ENCODE assay signal across 14 mouse cellular contexts in the genomic region with DNA sequence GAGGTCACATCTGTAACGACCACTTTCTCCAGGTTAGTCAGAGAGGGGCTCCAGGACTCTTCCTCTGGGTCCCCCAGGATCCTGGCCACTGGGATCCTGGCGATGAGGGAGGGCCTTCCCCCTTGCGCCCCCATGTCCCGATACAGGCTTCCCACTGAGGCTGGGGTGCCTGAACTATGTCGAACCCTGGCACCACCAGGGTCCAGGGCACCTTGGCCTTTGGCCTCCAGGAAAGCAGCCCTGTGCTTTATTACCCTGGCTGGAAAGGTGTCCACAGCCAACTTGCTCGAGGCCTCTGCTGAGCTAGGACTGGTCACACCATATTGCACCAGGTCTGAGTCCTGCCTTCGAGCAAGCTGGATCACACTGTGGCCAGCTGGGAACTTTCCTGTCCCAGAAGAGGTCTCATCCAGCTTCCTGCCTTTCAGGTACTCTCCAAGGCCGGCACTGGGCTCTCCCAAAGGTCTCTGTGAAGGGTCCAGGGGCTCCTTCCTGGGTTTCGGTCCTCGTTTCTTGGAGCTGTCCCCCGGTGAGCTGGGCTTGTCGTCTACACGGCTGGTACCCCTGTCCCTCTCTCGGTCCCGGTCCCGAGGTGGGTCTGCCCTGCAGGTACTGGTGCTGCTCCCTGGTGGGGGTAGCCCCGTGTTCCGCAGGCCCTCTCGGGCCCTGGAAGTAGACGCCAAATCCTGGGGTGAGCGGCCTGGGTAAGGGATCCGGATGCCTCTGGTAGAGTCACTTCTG. TPM values are rescaled to one million over a fixed set of nuclear protein-coding genes. Genes with fewer than 3 reads are reported as not detected.
DNase-seq lines count a peak whose midpoint lies in the region; ATAC-seq and TF ChIP-seq lines count a peak whose summit lies in the region.
"Had no signal": no experiment of that assay in that cellular context is flagged by ENCODE, and none has a peak within 500 bp of the region (broad histone marks: within the 10 kb centered on the region; RNA-seq: fewer than 3 reads in every experiment).

No protein-coding gene starts in this region.

- H3K27me3 ChIP-seq in cerebellum, adult 2 months (ENCODE audit: control insufficient read depth, insufficient read depth, low read length): peaks cover 9% of the 10 kb centered on the region; the same call in 1 of the 2 replicates
- H3K27me3 ChIP-seq in liver, embryonic 12.5 days (replicated peaks): peaks cover 100% of the 10 kb centered on the region
- peaks cover 66% of the 10 kb centered on the region for H3K27me3 ChIP-seq in forebrain, embryonic 14.5 days (replicated peaks; ENCODE audit: control insufficient read depth, insufficient read depth, low read length)
- peaks cover 66% of the 10 kb centered on the region for H3K27me3 ChIP-seq in midbrain, embryonic 15.5 days (replicated peaks)

- no peak overlapping the region for H3K4me3 ChIP-seq in cerebellum, adult 2 months (replicated peaks; ENCODE audit: insufficient read depth, low read depth, low read length)
- H3K4me3 ChIP-seq in liver, embryonic 12.5 days: no peak overlapping the region
- H3K4me3 ChIP-seq in forebrain, embryonic 14.5 days (ENCODE audit: low read depth, low read length): no peak overlapping the region
- no peak overlapping the region for H3K4me3 ChIP-seq in midbrain, embryonic 15.5 days

- H3K27ac ChIP-seq in cerebellum, adult 2 months (ENCODE audit: insufficient read depth, low read length): no peak overlapping the region
- no peak overlapping the region for H3K27ac ChIP-seq in liver, embryonic 12.5 days
- no peak overlapping the region for H3K27ac ChIP-seq in forebrain, embryonic 14.5 days (ENCODE audit: low read depth, low read length)
- no peak overlapping the region for H3K27ac ChIP-seq in midbrain, embryonic 15.5 days

- H3K9me3 ChIP-seq in liver, embryonic 12.5 days (replicated peaks): no peaks in the 10 kb centered on the region
- no peaks in the 10 kb centered on the region for H3K9me3 ChIP-seq in forebrain, embryonic 14.5 days (replicated peaks; ENCODE audit: control insufficient read depth, low read length)
- no peaks in the 10 kb centered on the region for H3K9me3 ChIP-seq in midbrain, embryonic 15.5 days

- TF ChIP-seq CTCF in cerebellum, adult 2 months (IDR thresholded peaks at IDR 0.05; ENCODE audit: borderline replicate concordance, insufficient read depth, low read depth, low read length): no peak

- H3K4me2 ChIP-seq in liver, embryonic 12.5 days: peak overlapping the region; percentile 94; the same call in 1 of the 2 replicates
- H3K4me2 ChIP-seq in forebrain, embryonic 14.5 days (ENCODE audit: low read length): peak overlapping the region; percentile 78
- H3K4me2 ChIP-seq in midbrain, embryonic 15.5 days: peak overlapping the region; percentile 90; the same call in 1 of the 2 replicates

- no peak for ATAC-seq in liver, embryonic 12.5 days
- no peak for ATAC-seq in forebrain, embryonic 14.5 days
- no peak for ATAC-seq in midbrain, embryonic 15.5 days (replicated peaks)

- H3K9ac ChIP-seq in liver, embryonic 12.5 days: no peak overlapping the region
- no peak overlapping the region for H3K9ac ChIP-seq in forebrain, embryonic 14.5 days (ENCODE audit: low read length)
- no peak overlapping the region for H3K9ac ChIP-seq in midbrain, embryonic 15.5 days

- 56% methylated on average over 22 of the region's 22 CpGs for WGBS in cerebellum, adult 2 months
- 56% methylated on average over 22 of the region's 22 CpGs for WGBS in liver, embryonic 12.5 days (ENCODE audit: insufficient replicate concordance)
- WGBS in forebrain, embryonic 14.5 days: 31% methylated on average over 22 of the region's 22 CpGs
- WGBS in midbrain, embryonic 15.5 days: 38% methylated on average over 22 of the region's 22 CpGs

- peaks cover 8% of the 10 kb centered on the region for H3K36me3 ChIP-seq in liver, embryonic 12.5 days
- H3K36me3 ChIP-seq in forebrain, embryonic 14.5 days (ENCODE audit: control insufficient read depth, insufficient read depth, low read length): peaks cover 8% of the 10 kb centered on the region
- H3K36me3 ChIP-seq in midbrain, embryonic 15.5 days (replicated peaks): peaks cover 5% of the 10 kb centered on the region

- peak; percentile 11 to 48 for DNase-seq in cerebellum, adult 2 months
- DNase-seq in cerebellum, postnatal 4 days (ENCODE audit: low spot score in 2 of 2): no peak
- DNase-seq in liver: no peak
- DNase-seq in forebrain, embryonic 14.5 days (ENCODE audit: low spot score): no peak
- no peak for DNase-seq in layer of hippocampus, adult 8-10 months (ENCODE audit: low spot score in 2 of 2)
- no peak for DNase-seq in gastrocnemius, postnatal 4 days (ENCODE audit: low spot score in 2 of 2)
- DNase-seq: adrenal gland, postnatal 10 days; heart, postnatal 14 days; kidney, postnatal 25 days; lung, postnatal 36 days had no signal

- no peak for TF ChIP-seq POLR2A in cerebellum, adult 2 months (IDR thresholded peaks at IDR 0.05; ENCODE audit: borderline replicate concordance, insufficient read depth, low read length)

- peaks cover 15% of the 10 kb centered on the region for H3K4me1 ChIP-seq in cerebellum, adult 2 months (ENCODE audit: control insufficient read depth, insufficient read depth, low read length)
- peaks cover 56% of the 10 kb centered on the region for H3K4me1 ChIP-seq in liver, embryonic 12.5 days
- peaks cover 44% of the 10 kb centered on the region for H3K4me1 ChIP-seq in forebrain, embryonic 14.5 days (ENCODE audit: control insufficient read depth, insufficient read depth, low read length)
- peaks cover 74% of the 10 kb centered on the region for H3K4me1 ChIP-seq in midbrain, embryonic 15.5 days

RNA-seq across cellular contexts. Expression of a gene that starts 1.9 kb away (rescaled TPM):
- 8.7 and 10.5 TPM in 2 replicates for polyA plus RNA-seq in cerebellum, adult 2 months (2012; rRNA removed)
- 2.5 and 3.3 TPM in 2 replicates for polyA plus RNA-seq in liver, embryonic 12.5 days (2016; fragmentation: Nextera tagmentation; extraction: Ambion mirVana)
- 12.8 and 15.0 TPM in 2 replicates for polyA plus RNA-seq in forebrain, embryonic 14.5 days (2014; fragmentation: Nextera tagmentation; extraction: Ambion mirVana)
- 9.6 and 9.7 TPM in 2 replicates for polyA plus RNA-seq in midbrain, embryonic 15.5 days (2015; fragmentation: Nextera tagmentation; extraction: Ambion mirVana)
- 10 to 100 TPM in 2 of 4 experiments, 1 to 10 TPM in 2; 6.9 to 11.9 (median 9.6) TPM for total RNA-seq in layer of hippocampus, adult 8-10 months (2022)
- total RNA-seq in gastrocnemius, postnatal 4 days (2021): 1 to 10 TPM; 4.6 to 5.3 TPM

RNA-seq across cellular contexts. Expression of a gene that starts 16.2 kb away (rescaled TPM):
- polyA plus RNA-seq in cerebellum, adult 2 months (2012; rRNA removed): 4.1 and 4.6 TPM in 2 replicates
- polyA plus RNA-seq in liver, embryonic 12.5 days (2016; fragmentation: Nextera tagmentation; extraction: Ambion mirVana): 8.6 TPM in 2 replicates
- polyA plus RNA-seq in forebrain, embryonic 14.5 days (2014; fragmentation: Nextera tagmentation; extraction: Ambion mirVana): 19.2 and 22.1 TPM in 2 replicates
- 17.6 and 19.6 TPM in 2 replicates for polyA plus RNA-seq in midbrain, embryonic 15.5 days (2015; fragmentation: Nextera tagmentation; extraction: Ambion mirVana)
- total RNA-seq in layer of hippocampus, adult 8-10 months (2022): 1 to 10 TPM; 1.7 to 3.9 (median 2.4) TPM
- 1 to 10 TPM; 5.4 to 5.6 TPM for total RNA-seq in gastrocnemius, postnatal 4 days (2021)

RNA-seq across cellular contexts. Expression of a gene that starts 47.1 kb away (rescaled TPM):
- polyA plus RNA-seq in cerebellum, adult 2 months (2012; rRNA removed): 50.1 and 57.6 TPM in 2 replicates
- polyA plus RNA-seq in liver, embryonic 12.5 days (2016; fragmentation: Nextera tagmentation; extraction: Ambion mirVana): 3.2 and 3.3 TPM in 2 replicates
- polyA plus RNA-seq in forebrain, embryonic 14.5 days (2014; fragmentation: Nextera tagmentation; extraction: Ambion mirVana): 9.3 and 14.5 TPM in 2 replicates
- 23.7 and 24.7 TPM in 2 replicates for polyA plus RNA-seq in midbrain, embryonic 15.5 days (2015; fragmentation: Nextera tagmentation; extraction: Ambion mirVana)
- 10 to 100 TPM; 40.7 to 47.2 (median 44.0) TPM for total RNA-seq in layer of hippocampus, adult 8-10 months (2022)
- 10 to 100 TPM; 10.4 to 10.7 TPM for total RNA-seq in gastrocnemius, postnatal 4 days (2021)

RNA-seq across cellular contexts. Expression of a gene that starts 50.9 kb away (rescaled TPM):
- polyA plus RNA-seq in cerebellum, adult 2 months (2012; rRNA removed): not detected in 2 replicates
- not detected in 2 replicates for polyA plus RNA-seq in liver, embryonic 12.5 days (2016; fragmentation: Nextera tagmentation; extraction: Ambion mirVana)
- polyA plus RNA-seq in forebrain, embryonic 14.5 days (2014; fragmentation: Nextera tagmentation; extraction: Ambion mirVana): not detected in 2 replicates
- polyA plus RNA-seq in midbrain, embryonic 15.5 days (2015; fragmentation: Nextera tagmentation; extraction: Ambion mirVana): not detected in 2 replicates
- total RNA-seq in layer of hippocampus, adult 8-10 months (2022): not detected
- not detected for total RNA-seq in gastrocnemius, postnatal 4 days (2021)
- total RNA-seq: adrenal gland, postnatal 10 days; common myeloid progenitor, adult 5-6 weeks; heart, postnatal 14 days; MEL had no signal

Comparison
In these comparisons a context has a peak if more than half of its experiments do, and no peak if none do; other contexts are left out.
1. DNase-seq: peak in cerebellum, adult 2 months (2 of 2); none in cerebellum, postnatal 4 days (0 of 2), liver (single experiment), forebrain, embryonic 14.5 days (single experiment), layer of hippocampus, adult 8-10 months (0 of 2) and gastrocnemius, postnatal 4 days (0 of 2).
2. Peak in every context shown above with its lines, with median percentiles within 50 percentile points of each other: H3K4me2 ChIP-seq.